Mouse (Mus musculus) midbrain, embryonic 12.5 days (tissue): ENCODE measurements around the gene Fbxl2. TPM values are rescaled to one million over a fixed set of nuclear protein-coding genes. Genes with fewer than 3 reads are reported as not detected.

Experiments
- ATAC-seq: fragments of 200-750 bp; cut with Nextera tagmentation; 2 replicates; pipeline ENCODE4 v1.8.0; 2017; ENCODE audit warnings: low read depth, moderate TSS enrichment, moderate library complexity; ENCODE audit not compliant: low FRiP score
- H3K27ac ChIP-seq: fragments of 300-500 bp; sonication (generic); replicated peaks from 2 replicates; pipeline ENCODE4 v1.5.1; 2016; ENCODE audit warnings: mild to moderate bottlenecking
- H3K27me3 ChIP-seq: fragments of 300-500 bp; sonication (generic); 2 replicates; pipeline ENCODE4 v1.6.1; 2016; ENCODE audit warnings: mild to moderate bottlenecking
- H3K36me3 ChIP-seq: fragments of 300-500 bp; sonication (generic); 2 replicates; pipeline ENCODE4 v1.6.1; 2016
- H3K4me1 ChIP-seq: fragments of 300-500 bp; sonication (generic); 2 replicates; pipeline ENCODE4 v1.6.1; 2016
- H3K4me2 ChIP-seq: fragments of 300-500 bp; sonication (generic); replicated peaks from 2 replicates; pipeline ENCODE4 v1.6.1; 2016; ENCODE audit warnings: mild to moderate bottlenecking, moderate library complexity
- H3K4me3 ChIP-seq: fragments of 300-500 bp; sonication (generic); 2 replicates; pipeline ENCODE4 v1.5.1; 2016; ENCODE audit warnings: mild to moderate bottlenecking
- H3K9ac ChIP-seq: fragments of 300-500 bp; sonication (generic); replicated peaks from 2 replicates; pipeline ENCODE4 v1.6.1; 2016; ENCODE audit warnings: mild to moderate bottlenecking, moderate library complexity
- H3K9me3 ChIP-seq: fragments of 300-500 bp; sonication (generic); 2 replicates; pipeline ENCODE4 v1.6.1; 2016; ENCODE audit warnings: mild to moderate bottlenecking
- WGBS: fragments of 180-500 bp; shearing (Covaris S2); methylation state at CpG from one replicate; pipeline ENCODE4 v1.1.7; 2016; 5-methylcytosine and 5-hydroxymethylcytosine counted together
- polyA plus RNA-seq: library from polyadenylated mRNA; unstranded; fragments of >200 nt; fragmentation: Nextera tagmentation; extraction: Ambion mirVana; gene quantifications from 2 replicates; pipeline ENCODE4 v1.2.1, GENCODE M21; 2016

The Fbxl2 gene
- polyA plus RNA-seq, 1 experiment from 2014 or later, result 11.9 TPM

GRCm38 (mm10) chr9:113966838-113967237 is 79.2 kb downstream of the Fbxl2 start:
- no peak for ATAC-seq

GRCm38 (mm10) chr9:113964415-113964814 is 81.6 kb downstream of the Fbxl2 start:
- over 99% methylated on average over 8 of the region's 8 CpGs for WGBS
- Histone ChIP-seq H3K4me1 (no peaks in the 10 kb centered on the region), H3K4me3 (no peak overlapping the region), H3K36me3 (peaks cover 88% of the 10 kb centered on the region), H3K9ac (no peak overlapping the region), H3K9me3 (no peaks in the 10 kb centered on the region), H3K4me2 (no peak overlapping the region), H3K27me3 (no peaks in the 10 kb centered on the region), H3K27ac (no peak overlapping the region)
- ATAC-seq, result no peak

More at GRCm38 (mm10) chr9:113966838-113967237, 79.2 kb downstream of the Fbxl2 start:
- no peaks in the 10 kb centered on the region for H3K27me3 ChIP-seq
- no peak overlapping the region for H3K4me3 ChIP-seq
- H3K9me3 ChIP-seq, result no peaks in the 10 kb centered on the region
- H3K9ac ChIP-seq, result no peak overlapping the region
- H3K4me1 ChIP-seq, result no peaks in the 10 kb centered on the region
- no peak overlapping the region for H3K4me2 ChIP-seq
- no peak overlapping the region; the same call in 1 of the 2 replicates for H3K27ac ChIP-seq
- 94% methylated on average over 4 of the region's 4 CpGs for WGBS
- peaks cover 88% of the 10 kb centered on the region for H3K36me3 ChIP-seq

GRCm38 (mm10) chr9:113963718-113964117 is 82.3 kb downstream of the Fbxl2 start:
- no peak overlapping the region for H3K27ac ChIP-seq
- H3K36me3 ChIP-seq, result peaks cover 88% of the 10 kb centered on the region
- H3K9me3 ChIP-seq, result no peaks in the 10 kb centered on the region
- no peak overlapping the region for H3K4me2 ChIP-seq
- no peaks in the 10 kb centered on the region for H3K4me1 ChIP-seq
- no peak overlapping the region for H3K9ac ChIP-seq
- H3K4me3 ChIP-seq, result no peak overlapping the region
- ATAC-seq, result no peak
- no peaks in the 10 kb centered on the region for H3K27me3 ChIP-seq

GRCm38 (mm10) chr9:113957777-113958176 is 88.2 kb downstream of the Fbxl2 start:
- no peak for ATAC-seq
- Histone ChIP-seq H3K9me3 (no peaks in the 10 kb centered on the region), H3K9ac (no peak overlapping the region), H3K27me3 (no peaks in the 10 kb centered on the region), H3K4me1 (no peaks in the 10 kb centered on the region), H3K27ac (no peak overlapping the region), H3K36me3 (peaks cover 64% of the 10 kb centered on the region), H3K4me3 (no peak overlapping the region), H3K4me2 (no peak overlapping the region)
- WGBS, result 94% methylated on average over 4 of the region's 4 CpGs

GRCm38 (mm10) chr9:113947216-113947615 is 98.8 kb downstream of the Fbxl2 start:
- H3K27ac ChIP-seq, result no peak overlapping the region
- H3K36me3 ChIP-seq, result peaks cover 39% of the 10 kb centered on the region
- no peaks in the 10 kb centered on the region for H3K27me3 ChIP-seq
- WGBS, result 89% methylated on average over 1 of the region's 1 CpGs
- no peaks in the 10 kb centered on the region for H3K4me1 ChIP-seq
- no peak overlapping the region for H3K4me2 ChIP-seq
- H3K9ac ChIP-seq, result no peak overlapping the region
- H3K4me3 ChIP-seq, result no peak overlapping the region
- no peak for ATAC-seq
- no peaks in the 10 kb centered on the region for H3K9me3 ChIP-seq

- WGBS, result 100% methylated on average over 1 of the region's 1 CpGs
- ATAC-seq, result no peak
- H3K27me3 ChIP-seq, result no peaks in the 10 kb centered on the region
- H3K4me2 ChIP-seq, result no peak overlapping the region
- no peak overlapping the region for H3K4me3 ChIP-seq
- H3K9me3 ChIP-seq, result no peaks in the 10 kb centered on the region
- H3K27ac ChIP-seq, result no peak overlapping the region
- H3K36me3 ChIP-seq, result peaks cover 34% of the 10 kb centered on the region
- no peak overlapping the region for H3K9ac ChIP-seq
- H3K4me1 ChIP-seq, result 0 out of 2 replicates have a peak, but pooled peaks cover 5% of the 10 kb centered on the region
Measured at GRCm38 (mm10) chr9:113943372-113943771, 102.6 kb downstream of the Fbxl2 start.

GRCm38 (mm10) chr9:113941103-113941805 is 104.7 kb downstream of the Fbxl2 start:
- Histone ChIP-seq H3K27me3 (no peaks in the 10 kb centered on the region), H3K27ac (no peak overlapping the region), H3K4me3 (no peak overlapping the region), H3K36me3 (peaks cover 17% of the 10 kb centered on the region), H3K4me2 (no peak overlapping the region), H3K4me1 (0 out of 2 replicates have a peak, but pooled peaks cover 7% of the 10 kb centered on the region), H3K9ac (no peak overlapping the region), H3K9me3 (no peaks in the 10 kb centered on the region)
- WGBS, result 94% methylated on average over 3 of the region's 3 CpGs
- ATAC-seq, result no peak

- Histone ChIP-seq H3K4me3 (no peak overlapping the region), H3K4me2 (no peak overlapping the region), H3K27ac (no peak overlapping the region), H3K9me3 (no peaks in the 10 kb centered on the region), H3K27me3 (no peaks in the 10 kb centered on the region), H3K4me1 (0 out of 2 replicates have a peak, but pooled peaks cover 13% of the 10 kb centered on the region), H3K9ac (no peak overlapping the region), H3K36me3 (no peaks in the 10 kb centered on the region)
- no peak for ATAC-seq
- 88% methylated on average over 9 of the region's 9 CpGs for WGBS
Measured at GRCm38 (mm10) chr9:113939063-113939850, 106.7 kb downstream of the Fbxl2 start.

GRCm38 (mm10) chr9:113935638-113936037 is 110.4 kb downstream of the Fbxl2 start:
- H3K27ac ChIP-seq, result no peak overlapping the region
- H3K9ac ChIP-seq, result no peak overlapping the region; the same call in 1 of the 2 replicates
- 75% methylated on average over 5 of the region's 5 CpGs for WGBS
- no peak overlapping the region for H3K4me2 ChIP-seq
- ATAC-seq, result no peak
- H3K36me3 ChIP-seq, result no peaks in the 10 kb centered on the region
- H3K9me3 ChIP-seq, result no peaks in the 10 kb centered on the region
- peaks cover 32% of the 10 kb centered on the region for H3K4me1 ChIP-seq
- H3K4me3 ChIP-seq, result no peak overlapping the region
- H3K27me3 ChIP-seq, result no peaks in the 10 kb centered on the region

- 24% methylated on average over 11 of the region's 11 CpGs for WGBS
- Histone ChIP-seq H3K4me1 (peaks cover 30% of the 10 kb centered on the region), H3K9ac (peak overlapping the region; percentile 96), H3K4me2 (peak overlapping the region; percentile 87), H3K27ac (no peak overlapping the region), H3K36me3 (no peaks in the 10 kb centered on the region), H3K27me3 (no peaks in the 10 kb centered on the region), H3K9me3 (no peaks in the 10 kb centered on the region), H3K4me3 (peak overlapping the region; percentile 98)
- no peak for ATAC-seq
Measured at GRCm38 (mm10) chr9:113932501-113932900, 113.5 kb downstream of the Fbxl2 start.

- Histone ChIP-seq H3K4me1 (peaks cover 30% of the 10 kb centered on the region), H3K9me3 (no peaks in the 10 kb centered on the region), H3K27me3 (no peaks in the 10 kb centered on the region), H3K4me2 (peak overlapping the region; percentile 87), H3K36me3 (no peaks in the 10 kb centered on the region), H3K9ac (peak overlapping the region; percentile 96), H3K27ac (peak overlapping the region; percentile 89), H3K4me3 (peak overlapping the region; percentile 98)
- ATAC-seq, result no peak
- 1% methylated on average over 8 of the region's 8 CpGs for WGBS
Measured at GRCm38 (mm10) chr9:113932100-113932470, 113.9 kb downstream of the Fbxl2 start.

- peaks cover 30% of the 10 kb centered on the region for H3K4me1 ChIP-seq
- no peaks in the 10 kb centered on the region for H3K9me3 ChIP-seq
- peak overlapping the region; percentile 89 for H3K27ac ChIP-seq
- peak overlapping the region; percentile 98 for H3K4me3 ChIP-seq
- H3K9ac ChIP-seq, result peak overlapping the region; percentile 96
- WGBS, result 0% methylated on average over 49 of the region's 91 CpGs
- H3K36me3 ChIP-seq, result no peaks in the 10 kb centered on the region
- peak; percentile 39 for ATAC-seq
- H3K27me3 ChIP-seq, result no peaks in the 10 kb centered on the region
- peak overlapping the region; percentile 87 for H3K4me2 ChIP-seq
Measured at GRCm38 (mm10) chr9:113931375-113932099, 114.5 kb downstream of the Fbxl2 start.
